Mouse (Mus musculus) thymus, adult 18-20 months (tissue): ENCODE results near the gene Rtn4rl2.
A peak's percentile ranks its signal among the peaks of the same experiment; 100 is the strongest.
"Not testable (repeated sequence)": the region's sequence is repeated elsewhere in the genome, so short reads cannot be mapped to it uniquely, and the experiment has no call there.

Experiments
- DNase-seq, 2 experiments: peaks; one replicate each; pipeline ENCODE4 v3.0.0; 2022; ENCODE audit warnings: mixed read lengths in 2 of 2

Rtn4rl2 gene

GRCm38 (mm10) chr2:84886234-84886731 is at the start of gene Rtn4rl2:
Rtn4rl2 (minus strand) TSS chr2:84886710.
- no peak for DNase-seq

- DNase-seq = no peak
These were observed 48.6 kb upstream of the Rtn4rl2 start for GRCm38 (mm10) chr2:84935065-84935464.

- DNase-seq = no peak
These were observed 48.1 kb upstream of the Rtn4rl2 start for GRCm38 (mm10) chr2:84934649-84935007.

GRCm38 (mm10) chr2:84933992-84934648 is 47.6 kb upstream of the Rtn4rl2 start:
- DNase-seq = no peak

GRCm38 (mm10) chr2:84930186-84930585 is 43.7 kb upstream of the Rtn4rl2 start:
- DNase-seq = no peak

GRCm38 (mm10) chr2:84919601-84920108 is 33.1 kb upstream of the Rtn4rl2 start:
- DNase-seq = no peak

GRCm38 (mm10) chr2:84918188-84918587 is 31.7 kb upstream of the Rtn4rl2 start:
- DNase-seq = no peak

- DNase-seq = no peak
These were observed 30.2 kb upstream of the Rtn4rl2 start for GRCm38 (mm10) chr2:84916548-84917320.

GRCm38 (mm10) chr2:84915330-84915729 is 28.8 kb upstream of the Rtn4rl2 start:
- no peak for DNase-seq

- DNase-seq = no peak
These were observed 27.4 kb upstream of the Rtn4rl2 start for GRCm38 (mm10) chr2:84913881-84914280.

GRCm38 (mm10) chr2:84912722-84913121 is 26.2 kb upstream of the Rtn4rl2 start:
- no peak for DNase-seq

GRCm38 (mm10) chr2:84896686-84897085 is 10.2 kb upstream of the Rtn4rl2 start:
- not testable (repeated sequence) for DNase-seq

- DNase-seq = no peak
These were observed 9.1 kb upstream of the Rtn4rl2 start for GRCm38 (mm10) chr2:84895495-84896198.

- no peak for DNase-seq
These were observed 6.8 kb upstream of the Rtn4rl2 start for GRCm38 (mm10) chr2:84893359-84893758.

- DNase-seq = peak in 1 of 2 experiments; percentile 49
These were observed 3.5 kb upstream of the Rtn4rl2 start for GRCm38 (mm10) chr2:84890045-84890340.

- no peak for DNase-seq
These were observed 3.0 kb upstream of the Rtn4rl2 start for GRCm38 (mm10) chr2:84889316-84890044.

GRCm38 (mm10) chr2:84888657-84889315 is 2.3 kb upstream of the Rtn4rl2 start:
- DNase-seq = peak in 1 of 2 experiments; percentile 53

GRCm38 (mm10) chr2:84887411-84888271 is 1.1 kb upstream of the Rtn4rl2 start:
- no peak for DNase-seq

GRCm38 (mm10) chr2:84886821-84887281 is 341 bp upstream of the Rtn4rl2 start:
- DNase-seq = no peak

- DNase-seq = no peak
These were observed 1.1 kb downstream of the Rtn4rl2 start for GRCm38 (mm10) chr2:84885084-84886055.
